ENCODE assay signal across 21 mouse cellular contexts in genomic region chr12:89255275-89255892, GRCm38 (mm10).
DNase-seq lines count a peak whose midpoint lies in the region; ATAC-seq lines count a peak whose summit lies in the region.
"Had no signal": no experiment of that assay in that cellular context is flagged by ENCODE, and none has a peak within 500 bp of the region (broad histone marks: within the 10 kb centered on the region; RNA-seq: fewer than 3 reads in every experiment).

No protein-coding gene starts in this region.

- peak; percentile 8 for DNase-seq in Muller cell, postnatal 12 days (ENCODE audit: inconsistent ontology term)
- DNase-seq in embryonic facial prominence, embryonic 14.5 days (ENCODE audit: low spot score), result peak; percentile 0
- DNase-seq in urinary bladder, adult 2 months (ENCODE audit: low spot score), result no peak
- DNase-seq in cerebellum, postnatal 25 days, result no peak
- DNase-seq: B cell, adult 2 months; cerebellum, postnatal 10 days; gastrocnemius, postnatal 25 days; heart, adult 2 months; heart, postnatal 4 days; kidney, postnatal 36 days; layer of hippocampus, adult 9-11 months; liver, postnatal 0 days; lung, postnatal 10 days had no signal

- WGBS in forebrain, embryonic 16.5 days, result 45% methylated on average over 4 of the region's 4 CpGs
- 39% methylated on average over 4 of the region's 4 CpGs for WGBS in forebrain, embryonic 15.5 days
- 35% methylated on average over 4 of the region's 4 CpGs for WGBS in embryonic facial prominence, embryonic 14.5 days
- 47% methylated on average over 4 of the region's 4 CpGs for WGBS in midbrain, embryonic 15.5 days

- H3K4me1 ChIP-seq in forebrain, embryonic 16.5 days (replicated peaks; ENCODE audit: control insufficient read depth, insufficient read depth, low read length), result peaks cover 4% of the 10 kb centered on the region; the same call in 1 of the 2 replicates
- H3K4me1 ChIP-seq in forebrain, embryonic 15.5 days, result 0 out of 2 replicates have a peak, but pooled peaks cover 8% of the 10 kb centered on the region
- H3K4me1 ChIP-seq in embryonic facial prominence, embryonic 14.5 days (ENCODE audit: control insufficient read depth, insufficient read depth, low read length), result no peaks in the 10 kb centered on the region
- peaks cover 13% of the 10 kb centered on the region for H3K4me1 ChIP-seq in midbrain, embryonic 15.5 days
- H3K4me1 ChIP-seq: embryonic facial prominence, embryonic 12.5 days; limb, embryonic 10.5 days had no signal

- no peak overlapping the region for H3K4me3 ChIP-seq in forebrain, embryonic 16.5 days (replicated peaks; ENCODE audit: low read length)
- no peak overlapping the region for H3K4me3 ChIP-seq in forebrain, embryonic 15.5 days
- no peak overlapping the region for H3K4me3 ChIP-seq in embryonic facial prominence, embryonic 14.5 days (ENCODE audit: low read depth, low read length)
- H3K4me3 ChIP-seq in midbrain, embryonic 15.5 days, result no peak overlapping the region
- H3K4me3 ChIP-seq: embryonic facial prominence, embryonic 12.5 days; heart, adult 2 months; left cerebral cortex, adult 2 months; limb, embryonic 10.5 days had no signal

- ATAC-seq in forebrain, embryonic 16.5 days, result no peak
- no peak for ATAC-seq in forebrain, embryonic 15.5 days (replicated peaks)
- no peak for ATAC-seq in embryonic facial prominence, embryonic 14.5 days (ENCODE audit: low read depth)
- peak; percentile 71; the same call in 1 of the 2 replicates for ATAC-seq in midbrain, embryonic 15.5 days (replicated peaks)
- ATAC-seq: intestine, embryonic 16.5 days; liver, postnatal 0 days had no signal

- H3K9me3 ChIP-seq in forebrain, embryonic 16.5 days (ENCODE audit: control insufficient read depth, low read length), result no peaks in the 10 kb centered on the region
- H3K9me3 ChIP-seq in forebrain, embryonic 15.5 days, result no peaks in the 10 kb centered on the region
- H3K9me3 ChIP-seq in embryonic facial prominence, embryonic 14.5 days (ENCODE audit: control insufficient read depth, low read length), result no peaks in the 10 kb centered on the region
- no peaks in the 10 kb centered on the region for H3K9me3 ChIP-seq in midbrain, embryonic 15.5 days
- H3K9me3 ChIP-seq: embryonic facial prominence, embryonic 12.5 days; limb, embryonic 10.5 days had no signal

- no peak overlapping the region for H3K4me2 ChIP-seq in forebrain, embryonic 16.5 days (ENCODE audit: low read length)
- H3K4me2 ChIP-seq in forebrain, embryonic 15.5 days (replicated peaks), result no peak overlapping the region
- H3K4me2 ChIP-seq in embryonic facial prominence, embryonic 14.5 days (ENCODE audit: low read depth, low read length), result no peak overlapping the region
- no peak overlapping the region for H3K4me2 ChIP-seq in midbrain, embryonic 15.5 days
- H3K4me2 ChIP-seq: embryonic facial prominence, embryonic 12.5 days had no signal

- H3K27me3 ChIP-seq in forebrain, embryonic 16.5 days (replicated peaks; ENCODE audit: control insufficient read depth, insufficient read depth, low read length), result no peaks in the 10 kb centered on the region
- H3K27me3 ChIP-seq in forebrain, embryonic 15.5 days, result no peaks in the 10 kb centered on the region
- no peaks in the 10 kb centered on the region for H3K27me3 ChIP-seq in embryonic facial prominence, embryonic 14.5 days (replicated peaks; ENCODE audit: control insufficient read depth, insufficient read depth, low read length)
- no peaks in the 10 kb centered on the region for H3K27me3 ChIP-seq in midbrain, embryonic 15.5 days (replicated peaks)
- H3K27me3 ChIP-seq: embryonic facial prominence, embryonic 12.5 days had no signal

- H3K36me3 ChIP-seq in forebrain, embryonic 16.5 days (ENCODE audit: control insufficient read depth, insufficient read depth), result no peaks in the 10 kb centered on the region
- no peaks in the 10 kb centered on the region for H3K36me3 ChIP-seq in forebrain, embryonic 15.5 days
- no peaks in the 10 kb centered on the region for H3K36me3 ChIP-seq in embryonic facial prominence, embryonic 14.5 days (ENCODE audit: control insufficient read depth, insufficient read depth, low read length)
- no peaks in the 10 kb centered on the region for H3K36me3 ChIP-seq in midbrain, embryonic 15.5 days (replicated peaks)
- H3K36me3 ChIP-seq: embryonic facial prominence, embryonic 12.5 days; limb, embryonic 10.5 days had no signal

- no peak overlapping the region for H3K9ac ChIP-seq in forebrain, embryonic 16.5 days (replicated peaks; ENCODE audit: low read depth, low read length)
- H3K9ac ChIP-seq in forebrain, embryonic 15.5 days (replicated peaks), result no peak overlapping the region
- H3K9ac ChIP-seq in embryonic facial prominence, embryonic 14.5 days (ENCODE audit: low read depth, low read length), result no peak overlapping the region
- H3K9ac ChIP-seq in midbrain, embryonic 15.5 days, result no peak overlapping the region
- H3K9ac ChIP-seq: embryonic facial prominence, embryonic 12.5 days; liver, postnatal 0 days had no signal

- peak overlapping the region; percentile 10; the same call in 1 of the 2 replicates for H3K27ac ChIP-seq in forebrain, embryonic 16.5 days (ENCODE audit: low read length)
- H3K27ac ChIP-seq in forebrain, embryonic 15.5 days (replicated peaks), result no peak overlapping the region
- no peak overlapping the region for H3K27ac ChIP-seq in embryonic facial prominence, embryonic 14.5 days (replicated peaks; ENCODE audit: low read depth, low read length)
- peak overlapping the region; percentile 43; the same call in 1 of the 2 replicates for H3K27ac ChIP-seq in midbrain, embryonic 15.5 days
- H3K27ac ChIP-seq: embryonic facial prominence, embryonic 12.5 days; heart, adult 2 months; left cerebral cortex, adult 2 months; limb, embryonic 10.5 days; stomach, postnatal 0 days had no signal

Comparison
In these comparisons a context has a peak if more than half of its experiments do, and no peak if none do; other contexts are left out.
1. H3K27ac ChIP-seq: peak in forebrain, embryonic 16.5 days (single experiment) and midbrain, embryonic 15.5 days (single experiment); none in forebrain, embryonic 15.5 days (single experiment) and embryonic facial prominence, embryonic 14.5 days (single experiment).
2. DNase-seq: peak in Muller cell, postnatal 12 days (single experiment) and embryonic facial prominence, embryonic 14.5 days (single experiment); none in urinary bladder, adult 2 months (single experiment) and cerebellum, postnatal 25 days (0 of 2).